Mouse (Mus musculus) limb, embryonic 14.5 days (tissue): ENCODE results near the gene Prokr1. TPM values are rescaled to one million over a fixed set of nuclear protein-coding genes. Genes with fewer than 3 reads are reported as not detected.
"Not testable (repeated sequence)": the region's sequence is repeated elsewhere in the genome, so short reads cannot be mapped to it uniquely, and the experiment has no call there.

Experiments used
- ATAC-seq: fragments of 200-750 bp; cut with Nextera tagmentation; 2 replicates; pipeline ENCODE4 v1.8.0; 2017; ENCODE audit warnings: low read depth, moderate number of reproducible peaks, moderate TSS enrichment; ENCODE audit not compliant: low FRiP score
- DNase-seq: peaks from one replicate; pipeline ENCODE4 v3.0.0-alpha.2; 2015; ENCODE audit warnings: low spot score
- H3K27ac ChIP-seq: fragments of 300-500 bp; sonication (generic); replicated peaks from 2 replicates; pipeline ENCODE4 v1.5.1; 2014; ENCODE audit warnings: low read depth, mild to moderate bottlenecking, low read length, moderate library complexity, mixed read lengths
- H3K27me3 ChIP-seq: fragments of 300-500 bp; sonication (generic); 2 replicates; pipeline ENCODE4 v1.6.1; 2014; ENCODE audit warnings: low read length, mixed read lengths; ENCODE audit not compliant: control insufficient read depth, insufficient read depth
- H3K36me3 ChIP-seq: fragments of 300-500 bp; sonication (generic); 2 replicates; pipeline ENCODE4 v1.6.1; 2014; ENCODE audit warnings: mild to moderate bottlenecking, low read length, moderate library complexity, mixed read lengths; ENCODE audit not compliant: control insufficient read depth, insufficient read depth
- H3K4me1 ChIP-seq: fragments of 300-500 bp; sonication (generic); 2 replicates; pipeline ENCODE4 v1.6.1; 2014; ENCODE audit warnings: antibody characterized with exemption, low read length, mixed read lengths; ENCODE audit not compliant: control insufficient read depth, insufficient read depth
- H3K4me2 ChIP-seq: fragments of 300-500 bp; sonication (generic); replicated peaks from 2 replicates; pipeline ENCODE4 v1.6.1; 2014; ENCODE audit warnings: low read depth, mild to moderate bottlenecking, low read length, moderate library complexity; ENCODE audit not compliant: severe bottlenecking
- H3K4me3 ChIP-seq: fragments of 300-500 bp; sonication (generic); replicated peaks from 2 replicates; pipeline ENCODE4 v1.5.1; 2014; ENCODE audit warnings: low read length
- H3K9ac ChIP-seq: fragments of 300-500 bp; sonication (generic); 2 replicates; pipeline ENCODE4 v1.6.1; 2014; ENCODE audit warnings: mild to moderate bottlenecking, low read depth, low read length, moderate library complexity; ENCODE audit not compliant: severe bottlenecking
- H3K9me3 ChIP-seq: fragments of 300-500 bp; sonication (generic); 2 replicates; pipeline ENCODE4 v1.6.1; 2016; ENCODE audit warnings: low read length; ENCODE audit not compliant: control insufficient read depth
- POLR2A ChIP-seq: fragments of 200-500 bp; IDR thresholded peaks from 2 replicates; pipeline ENCODE4 v1.8.0; 2012; ENCODE audit warnings: inconsistent platforms, mild to moderate bottlenecking, moderate library complexity, borderline replicate concordance; ENCODE audit not compliant: insufficient read depth, insufficient read length; ENCODE audit errors: extremely low read depth
- WGBS: fragments of 180-500 bp; shearing (Covaris S2); extraction: QIAGEN DNeasy Blood & Tissue Kit; methylation state at CpG from one replicate; pipeline ENCODE4 v1.1.7; 2014; 5-methylcytosine and 5-hydroxymethylcytosine counted together
- polyA plus RNA-seq, 2 experiments: library from polyadenylated mRNA; depleted of rRNA in 1 of 2; stranded (reverse) in 1 of 2; unstranded in 1 of 2; fragments of >200 nt; fragmentation: Nextera tagmentation in 1 of 2; extraction: Ambion mirVana in 1 of 2; gene quantifications; 2 replicates each; pipeline versions ENCODE4 v1.2.1 to v1.2.3; 2012 to 2014

The Prokr1 gene
- polyA plus RNA-seq, 2 experiments: 4.7 to 5.1 TPM

- Histone ChIP-seq H3K27me3 (no peaks in the 10 kb centered on the region), H3K9me3 (no peaks in the 10 kb centered on the region), H3K36me3 (no peaks in the 10 kb centered on the region), H3K4me2 (no peak overlapping the region), H3K4me1 (peaks cover 9% of the 10 kb centered on the region; the same call in 1 of the 2 replicates), H3K9ac (no peak overlapping the region), H3K4me3 (no peak overlapping the region), H3K27ac (0 out of 2 replicates have a peak overlapping the region, but pooled peaks have one; percentile 26)
- DNase-seq (peak; percentile 41), ATAC-seq (no peak)
- TF ChIP-seq POLR2A: no peak
- WGBS: 52% methylated on average over 6 of the region's 6 CpGs
Observed at GRCm38 (mm10) chr6:87582456-87582855, 8.1 kb downstream of the Prokr1 start.

DNA sequence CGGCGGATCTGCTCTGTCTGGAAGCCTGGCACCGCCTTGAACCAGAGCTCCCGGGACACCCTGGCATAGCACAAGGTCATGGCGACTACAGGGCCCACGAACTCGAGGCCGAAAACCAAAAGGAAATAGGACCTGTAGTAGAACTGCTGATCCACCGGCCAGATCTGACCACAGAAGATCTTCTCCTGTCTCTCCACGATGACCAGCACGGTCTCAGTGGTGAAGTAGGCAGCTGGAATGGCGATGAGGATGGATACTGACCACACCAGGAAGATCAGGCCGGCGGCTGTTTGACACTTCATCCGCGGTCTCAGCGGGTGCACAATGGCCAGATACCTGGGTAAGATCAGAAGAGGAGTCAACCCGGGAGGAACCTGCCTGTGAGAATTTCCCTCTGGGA is 9.0 kb downstream of the Prokr1 start:
- Histone ChIP-seq H3K27me3 (no peaks in the 10 kb centered on the region), H3K36me3 (no peaks in the 10 kb centered on the region), H3K27ac (no peak overlapping the region), H3K9ac (no peak overlapping the region), H3K9me3 (no peaks in the 10 kb centered on the region), H3K4me3 (no peak overlapping the region), H3K4me2 (no peak overlapping the region), H3K4me1 (peaks cover 11% of the 10 kb centered on the region; the same call in 1 of the 2 replicates)
- ATAC-seq: no peak
- WGBS: 89% methylated on average over 18 of the region's 18 CpGs
- DNase-seq: no peak
- no peak for TF ChIP-seq POLR2A

DNA sequence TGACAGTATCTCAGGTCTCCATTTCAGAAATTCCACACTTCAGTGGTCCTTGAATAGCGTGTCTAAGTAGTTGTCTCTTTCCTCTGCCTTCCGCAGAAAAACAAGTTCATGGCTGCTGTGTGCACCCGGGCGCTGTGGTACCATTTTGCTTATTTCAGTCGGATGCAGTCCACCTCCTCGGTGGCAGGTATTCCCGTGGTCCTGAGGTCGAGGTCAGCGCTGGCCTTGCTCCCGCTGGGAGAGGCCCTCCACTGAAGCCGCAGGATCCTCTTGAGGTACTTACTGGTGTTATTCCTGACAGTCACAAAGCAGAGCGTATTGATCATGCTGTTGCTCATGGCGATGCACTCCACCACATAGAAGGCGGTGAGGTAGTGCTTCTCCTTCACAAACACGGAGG is 9.5 kb downstream of the Prokr1 start:
- WGBS: 92% methylated on average over 15 of the region's 15 CpGs
- peaks cover 14% of the 10 kb centered on the region; the same call in 1 of the 2 replicates for H3K4me1 ChIP-seq
- no peak for TF ChIP-seq POLR2A
- no peaks in the 10 kb centered on the region for H3K27me3 ChIP-seq
- no peak for ATAC-seq
- H3K27ac ChIP-seq: no peak overlapping the region
- no peak overlapping the region for H3K4me2 ChIP-seq
- H3K36me3 ChIP-seq: no peaks in the 10 kb centered on the region
- H3K9me3 ChIP-seq: no peaks in the 10 kb centered on the region
- no peak for DNase-seq
- H3K4me3 ChIP-seq: no peak overlapping the region
- no peak overlapping the region for H3K9ac ChIP-seq

- no peaks in the 10 kb centered on the region for H3K36me3 ChIP-seq
- WGBS: 38% methylated on average over 9 of the region's 9 CpGs
- DNase-seq: no peak
- no peak for ATAC-seq
- no peak overlapping the region for H3K9ac ChIP-seq
- H3K4me2 ChIP-seq: no peak overlapping the region
- no peak overlapping the region for H3K27ac ChIP-seq
- H3K27me3 ChIP-seq: no peaks in the 10 kb centered on the region
- H3K9me3 ChIP-seq: no peaks in the 10 kb centered on the region
- no peak overlapping the region for H3K4me3 ChIP-seq
- H3K4me1 ChIP-seq: peaks cover 14% of the 10 kb centered on the region; the same call in 1 of the 2 replicates
- no peak for TF ChIP-seq POLR2A
Observed at GRCm38 (mm10) chr6:87578247-87578646, 12.3 kb downstream of the Prokr1 start.

- WGBS: 35% methylated on average over 4 of the region's 4 CpGs
- H3K27ac ChIP-seq: peak overlapping the region; percentile 63
- no peak overlapping the region for H3K4me3 ChIP-seq
- DNase-seq (peak; percentile 72), ATAC-seq (peak; percentile 89)
- H3K9ac ChIP-seq: no peak overlapping the region; the same call in 1 of the 2 replicates
- TF ChIP-seq POLR2A: no peak
- no peaks in the 10 kb centered on the region for H3K36me3 ChIP-seq
- H3K9me3 ChIP-seq: no peaks in the 10 kb centered on the region
- H3K4me1 ChIP-seq: 0 out of 2 replicates have a peak, but pooled peaks cover 5% of the 10 kb centered on the region
- no peak overlapping the region for H3K4me2 ChIP-seq
- H3K27me3 ChIP-seq: no peaks in the 10 kb centered on the region
Observed at GRCm38 (mm10) chr6:87576648-87577330, 13.8 kb downstream of the Prokr1 start.

GRCm38 (mm10) chr6:87571863-87572262 is 18.7 kb downstream of the Prokr1 start:
- H3K4me2 ChIP-seq, H3K9ac ChIP-seq, H3K4me1 ChIP-seq, H3K9me3 ChIP-seq, H3K4me3 ChIP-seq, ATAC-seq, H3K27ac ChIP-seq, H3K36me3 ChIP-seq, DNase-seq, H3K27me3 ChIP-seq: not testable (repeated sequence)
